Mouse (Mus musculus): ENCODE measurements at regions not wholly inside any gene's neighbourhood (a gene's known extent, or its start where the extent isn't known, plus 50 kb on each side); places are given as distances from the start of the nearest gene placed in this dataset.

GRCm38 (mm10) chr15:36669748-36670147 is 337.8 kb downstream of the Zfp706 start:
- TF ChIP-seq HCFC1 (IDR thresholded peaks at IDR 0.05; ENCODE audit: borderline replicate concordance, insufficient read depth, low read length) (no peak), MAFK (IDR thresholded peaks at IDR 0.05; ENCODE audit: insufficient read depth, low read depth, low read length) (no peak), ZNF384 (IDR thresholded peaks at IDR 0.05; ENCODE audit: low read depth, low read length) (no peak), CHD2 (IDR thresholded peaks at IDR 0.05; ENCODE audit: low read depth, low read length) (no peak), ZC3H11A (IDR thresholded peaks at IDR 0.05; ENCODE audit: borderline replicate concordance, low read depth, low read length) (no peak)

Measured in ES-E14 (cell line).